Mouse (Mus musculus) liver (tissue): Measurements from ENCODE around the gene Cdh1.
A peak's percentile ranks its signal among the peaks of the same experiment; 100 is the strongest.

Source experiments
- DNase-seq: peaks from one replicate; pipeline ENCODE4 v3.0.0-alpha.2; 2020; ENCODE audit warnings: mixed read lengths

The Cdh1 gene

GRCm38 (mm10) chr8:106624743-106625142 lies 21.6 kb downstream of the Cdh1 start:
- DNase-seq = no peak

- DNase-seq = no peak
These were observed 23.1 kb downstream of the Cdh1 start for GRCm38 (mm10) chr8:106626096-106626865.

- no peak for DNase-seq
These were observed 25.3 kb downstream of the Cdh1 start for GRCm38 (mm10) chr8:106628291-106628964.

- DNase-seq = no peak
These were observed 26.3 kb downstream of the Cdh1 start for GRCm38 (mm10) chr8:106629456-106629855.

- DNase-seq = no peak
These were observed 28.8 kb downstream of the Cdh1 start for GRCm38 (mm10) chr8:106631904-106632303.

- no peak for DNase-seq
These were observed 29.5 kb downstream of the Cdh1 start for GRCm38 (mm10) chr8:106632650-106633049.

GRCm38 (mm10) chr8:106633361-106634158 lies 30.4 kb downstream of the Cdh1 start:
- DNase-seq = peak; percentile 56

- no peak for DNase-seq
These were observed 32.1 kb downstream of the Cdh1 start for GRCm38 (mm10) chr8:106635284-106635683.

GRCm38 (mm10) chr8:106637446-106637845 lies 34.3 kb downstream of the Cdh1 start:
- no peak for DNase-seq

GRCm38 (mm10) chr8:106638768-106639295 lies 35.7 kb downstream of the Cdh1 start:
- no peak for DNase-seq

- no peak for DNase-seq
These were observed 37.1 kb downstream of the Cdh1 start for GRCm38 (mm10) chr8:106640212-106640611.

GRCm38 (mm10) chr8:106640921-106641320 lies 37.8 kb downstream of the Cdh1 start:
- DNase-seq = no peak

- DNase-seq = peak; percentile 18
These were observed 39.0 kb downstream of the Cdh1 start for GRCm38 (mm10) chr8:106642172-106642571.

- no peak for DNase-seq
These were observed 39.9 kb downstream of the Cdh1 start for GRCm38 (mm10) chr8:106643100-106643499.

GRCm38 (mm10) chr8:106644957-106645356 lies 41.8 kb downstream of the Cdh1 start:
- no peak for DNase-seq

GRCm38 (mm10) chr8:106646153-106646552 lies 43.0 kb downstream of the Cdh1 start:
- DNase-seq = no peak

- DNase-seq = no peak
These were observed 43.6 kb downstream of the Cdh1 start for GRCm38 (mm10) chr8:106646731-106647130.

GRCm38 (mm10) chr8:106647387-106647786 lies 44.2 kb downstream of the Cdh1 start:
- DNase-seq = peak; percentile 60

GRCm38 (mm10) chr8:106648421-106648820 lies 45.3 kb downstream of the Cdh1 start:
- no peak for DNase-seq

GRCm38 (mm10) chr8:106651994-106652393 lies 48.8 kb downstream of the Cdh1 start:
- no peak for DNase-seq

GRCm38 (mm10) chr8:106656046-106656445 lies 52.9 kb downstream of the Cdh1 start:
- no peak for DNase-seq

- DNase-seq = no peak
These were observed 69.6 kb downstream of the Cdh1 start for GRCm38 (mm10) chr8:106672786-106673185.

GRCm38 (mm10) chr8:106674318-106674717 lies 71.2 kb downstream of the Cdh1 start:
- DNase-seq = no peak
